Mouse (Mus musculus): ENCODE data around the gene Zfp750. TPM values are rescaled to one million over a fixed set of nuclear protein-coding genes. Genes with fewer than 3 reads are reported as not detected.

Gene Zfp750
- polyA plus RNA-seq, 1 experiment from 2014 or later: 1.8 TPM

- Histone ChIP-seq H3K4me2 (ENCODE audit: low read depth, low read length) (no peak overlapping the region), H3K9ac (ENCODE audit: low read depth, low read length) (no peak overlapping the region), H3K27me3 (ENCODE audit: control insufficient read depth, insufficient read depth, low read depth, low read length) (no peaks in the 10 kb centered on the region), H3K4me1 (ENCODE audit: control insufficient read depth, low read depth, low read length) (peaks cover 20% of the 10 kb centered on the region), H3K27ac (ENCODE audit: low read length) (no peak overlapping the region), H3K36me3 (ENCODE audit: control insufficient read depth, insufficient read depth) (peaks cover 3% of the 10 kb centered on the region; the same call in 1 of the 2 replicates), H3K4me3 (ENCODE audit: low read depth, low read length) (no peak overlapping the region), H3K9me3 (replicated peaks; ENCODE audit: control insufficient read depth, low read length) (no peaks in the 10 kb centered on the region)
- 85% methylated on average over 7 of the region's 7 CpGs for WGBS (ENCODE audit: insufficient replicate concordance)
- no peak for ATAC-seq (ENCODE audit: low read depth)
Observed at GRCm38 (mm10) chr11:121552846-121553457, 33.8 kb upstream of the Zfp750 start.

GRCm38 (mm10) chr11:121552167-121552566 lies 33.0 kb upstream of the Zfp750 start:
- H3K36me3 ChIP-seq (ENCODE audit: control insufficient read depth, insufficient read depth): peaks cover 3% of the 10 kb centered on the region; the same call in 1 of the 2 replicates
- no peak overlapping the region for H3K4me3 ChIP-seq (ENCODE audit: low read depth, low read length)
- H3K27ac ChIP-seq (ENCODE audit: low read length): no peak overlapping the region
- no peaks in the 10 kb centered on the region for H3K9me3 ChIP-seq (replicated peaks; ENCODE audit: control insufficient read depth, low read length)
- H3K4me2 ChIP-seq (ENCODE audit: low read depth, low read length): no peak overlapping the region
- H3K27me3 ChIP-seq (ENCODE audit: control insufficient read depth, insufficient read depth, low read depth, low read length): no peaks in the 10 kb centered on the region
- no peak for ATAC-seq (ENCODE audit: low read depth)
- peaks cover 27% of the 10 kb centered on the region for H3K4me1 ChIP-seq (ENCODE audit: control insufficient read depth, low read depth, low read length)
- no peak overlapping the region for H3K9ac ChIP-seq (ENCODE audit: low read depth, low read length)
- 76% methylated on average over 4 of the region's 4 CpGs for WGBS (ENCODE audit: insufficient replicate concordance)

GRCm38 (mm10) chr11:121551206-121551799 lies 32.2 kb upstream of the Zfp750 start:
- H3K9ac ChIP-seq (ENCODE audit: low read depth, low read length): no peak overlapping the region
- H3K36me3 ChIP-seq (ENCODE audit: control insufficient read depth, insufficient read depth): peaks cover 3% of the 10 kb centered on the region; the same call in 1 of the 2 replicates
- WGBS (ENCODE audit: insufficient replicate concordance): 77% methylated on average over 5 of the region's 5 CpGs

GRCm38 (mm10) chr11:121549843-121550647 lies 30.9 kb upstream of the Zfp750 start:
- WGBS (ENCODE audit: insufficient replicate concordance): 81% methylated on average over 17 of the region's 17 CpGs
- no peak overlapping the region; the same call in 1 of the 2 replicates for H3K4me2 ChIP-seq (ENCODE audit: low read depth, low read length)
- peaks cover 3% of the 10 kb centered on the region; the same call in 1 of the 2 replicates for H3K36me3 ChIP-seq (ENCODE audit: control insufficient read depth, insufficient read depth)
- ATAC-seq (ENCODE audit: low read depth): no peak
- H3K9ac ChIP-seq (ENCODE audit: low read depth, low read length): no peak overlapping the region
- no peak overlapping the region for H3K4me3 ChIP-seq (ENCODE audit: low read depth, low read length)
- H3K9me3 ChIP-seq (replicated peaks; ENCODE audit: control insufficient read depth, low read length): no peaks in the 10 kb centered on the region
- H3K4me1 ChIP-seq (ENCODE audit: control insufficient read depth, low read depth, low read length): peaks cover 42% of the 10 kb centered on the region
- peak overlapping the region; percentile 96 for H3K27ac ChIP-seq (ENCODE audit: low read length)
- H3K27me3 ChIP-seq (ENCODE audit: control insufficient read depth, insufficient read depth, low read depth, low read length): no peaks in the 10 kb centered on the region

More at GRCm38 (mm10) chr11:121551206-121551799, 32.2 kb upstream of the Zfp750 start:
- ATAC-seq (ENCODE audit: low read depth): no peak
- peaks cover 33% of the 10 kb centered on the region for H3K4me1 ChIP-seq (ENCODE audit: control insufficient read depth, low read depth, low read length)
- H3K9me3 ChIP-seq (replicated peaks; ENCODE audit: control insufficient read depth, low read length): no peaks in the 10 kb centered on the region
- H3K27ac ChIP-seq (ENCODE audit: low read length): peak overlapping the region; percentile 20; the same call in 1 of the 2 replicates
- H3K4me2 ChIP-seq (ENCODE audit: low read depth, low read length): no peak overlapping the region
- no peaks in the 10 kb centered on the region for H3K27me3 ChIP-seq (ENCODE audit: control insufficient read depth, insufficient read depth, low read depth, low read length)
- no peak overlapping the region for H3K4me3 ChIP-seq (ENCODE audit: low read depth, low read length)

GRCm38 (mm10) chr11:121548996-121549842 lies 30.1 kb upstream of the Zfp750 start:
- Histone ChIP-seq H3K27me3 (ENCODE audit: control insufficient read depth, insufficient read depth, low read depth, low read length) (no peaks in the 10 kb centered on the region), H3K4me1 (ENCODE audit: control insufficient read depth, low read depth, low read length) (peaks cover 50% of the 10 kb centered on the region), H3K4me2 (ENCODE audit: low read depth, low read length) (peak overlapping the region; percentile 43), H3K4me3 (ENCODE audit: low read depth, low read length) (no peak overlapping the region), H3K9ac (ENCODE audit: low read depth, low read length) (peak overlapping the region; percentile 40; the same call in 1 of the 2 replicates), H3K36me3 (ENCODE audit: control insufficient read depth, insufficient read depth) (peaks cover 3% of the 10 kb centered on the region; the same call in 1 of the 2 replicates), H3K9me3 (replicated peaks; ENCODE audit: control insufficient read depth, low read length) (no peaks in the 10 kb centered on the region), H3K27ac (ENCODE audit: low read length) (peak overlapping the region; percentile 96)
- ATAC-seq (ENCODE audit: low read depth): peak; percentile 25
- 37% methylated on average over 12 of the region's 12 CpGs for WGBS (ENCODE audit: insufficient replicate concordance)

DNA sequence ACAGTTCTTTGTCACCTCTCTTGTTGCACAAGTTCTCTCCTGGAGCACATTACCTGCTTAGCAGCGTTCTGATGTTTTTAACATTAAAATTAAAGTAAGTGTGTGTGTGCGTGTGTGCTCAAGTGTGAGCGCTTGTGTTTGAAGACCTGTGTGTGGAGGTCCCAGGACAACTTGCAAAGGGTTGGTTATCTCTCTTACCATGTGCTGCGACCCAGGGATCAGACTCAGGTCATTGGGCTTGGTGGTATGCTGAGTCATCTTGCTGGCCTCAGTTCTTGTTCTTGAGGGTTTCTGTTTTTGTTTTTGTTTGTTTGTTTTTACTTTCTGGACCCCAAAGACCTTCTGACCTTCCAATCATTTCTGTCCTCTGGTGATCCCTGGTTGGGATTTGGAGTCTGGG lies 28.8 kb upstream of the Zfp750 start:
- Histone ChIP-seq H3K36me3 (ENCODE audit: control insufficient read depth, insufficient read depth) (peaks cover 3% of the 10 kb centered on the region; the same call in 1 of the 2 replicates), H3K9me3 (replicated peaks; ENCODE audit: control insufficient read depth, low read length) (no peaks in the 10 kb centered on the region), H3K27me3 (ENCODE audit: control insufficient read depth, insufficient read depth, low read depth, low read length) (no peaks in the 10 kb centered on the region), H3K4me2 (ENCODE audit: low read depth, low read length) (peak overlapping the region; percentile 46), H3K27ac (ENCODE audit: low read length) (peak overlapping the region; percentile 96), H3K4me3 (ENCODE audit: low read depth, low read length) (peak overlapping the region; percentile 24; the same call in 1 of the 2 replicates), H3K9ac (ENCODE audit: low read depth, low read length) (peak overlapping the region; percentile 53), H3K4me1 (ENCODE audit: control insufficient read depth, low read depth, low read length) (peaks cover 63% of the 10 kb centered on the region)
- ATAC-seq (ENCODE audit: low read depth): peak; percentile 87
- 28% methylated on average over 4 of the region's 4 CpGs for WGBS (ENCODE audit: insufficient replicate concordance)

- H3K27ac ChIP-seq (ENCODE audit: low read length): peak overlapping the region; percentile 96
Observed at GRCm38 (mm10) chr11:121547234-121547633, 28.1 kb upstream of the Zfp750 start.

DNA sequence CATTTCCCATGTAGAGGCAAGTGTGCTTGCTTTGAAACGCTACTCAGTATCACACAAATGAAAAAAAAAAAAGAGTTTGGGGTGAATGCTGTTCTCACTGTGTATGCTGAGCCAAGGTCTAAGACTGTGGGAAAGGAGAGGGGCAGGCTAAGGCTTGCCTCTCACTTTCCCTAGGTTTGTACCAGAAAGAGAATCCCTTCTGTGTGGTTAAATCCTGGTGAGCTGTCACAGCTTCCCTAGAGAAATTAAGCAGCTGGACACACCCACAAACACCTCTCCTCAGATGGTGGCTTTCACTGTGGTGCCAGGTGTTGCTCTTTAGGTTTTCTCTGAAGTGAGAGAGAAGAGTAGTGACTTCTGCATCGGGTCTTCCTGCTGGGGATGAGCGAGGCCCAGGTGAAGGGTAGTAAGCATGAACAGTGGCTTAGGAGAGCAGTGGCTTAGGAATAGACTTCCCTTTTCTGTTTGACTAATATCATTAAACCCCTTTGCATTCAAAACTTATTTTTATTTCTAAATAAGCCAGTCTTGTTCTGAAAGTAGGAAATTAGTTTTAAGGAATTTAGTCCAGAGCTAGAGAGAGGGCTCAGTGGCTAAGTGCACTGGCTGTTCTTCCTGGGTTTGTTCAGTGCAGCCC lies 26.4 kb upstream of the Zfp750 start:
- no peaks in the 10 kb centered on the region for H3K27me3 ChIP-seq (ENCODE audit: control insufficient read depth, insufficient read depth, low read depth, low read length)

More at GRCm38 (mm10) chr11:121547234-121547633, 28.1 kb upstream of the Zfp750 start:
- Histone ChIP-seq H3K9ac (ENCODE audit: low read depth, low read length) (peak overlapping the region; percentile 35), H3K27me3 (ENCODE audit: control insufficient read depth, insufficient read depth, low read depth, low read length) (no peaks in the 10 kb centered on the region), H3K4me1 (ENCODE audit: control insufficient read depth, low read depth, low read length) (peaks cover 67% of the 10 kb centered on the region), H3K9me3 (replicated peaks; ENCODE audit: control insufficient read depth, low read length) (no peaks in the 10 kb centered on the region), H3K4me2 (ENCODE audit: low read depth, low read length) (peak overlapping the region; percentile 46), H3K36me3 (ENCODE audit: control insufficient read depth, insufficient read depth) (peaks cover 3% of the 10 kb centered on the region), H3K4me3 (ENCODE audit: low read depth, low read length) (no peak overlapping the region)
- WGBS (ENCODE audit: insufficient replicate concordance): 36% methylated on average over 5 of the region's 5 CpGs
- ATAC-seq (ENCODE audit: low read depth): peak; percentile 66

More for the DNA sequence above, 26.4 kb upstream of the Zfp750 start:
- ATAC-seq (ENCODE audit: low read depth): no peak
- H3K9me3 ChIP-seq (replicated peaks; ENCODE audit: control insufficient read depth, low read length): no peaks in the 10 kb centered on the region
- H3K4me2 ChIP-seq (ENCODE audit: low read depth, low read length): no peak overlapping the region
- WGBS (ENCODE audit: insufficient replicate concordance): 68% methylated on average over 3 of the region's 3 CpGs
- H3K9ac ChIP-seq (ENCODE audit: low read depth, low read length): 0 out of 2 replicates have a peak overlapping the region, but pooled peaks have one; percentile 17
- H3K4me3 ChIP-seq (ENCODE audit: low read depth, low read length): no peak overlapping the region
- peak overlapping the region; percentile 96 for H3K27ac ChIP-seq (ENCODE audit: low read length)
- peaks cover 2% of the 10 kb centered on the region for H3K36me3 ChIP-seq (ENCODE audit: control insufficient read depth, insufficient read depth)
- peaks cover 67% of the 10 kb centered on the region for H3K4me1 ChIP-seq (ENCODE audit: control insufficient read depth, low read depth, low read length)
